Mouse (Mus musculus): ENCODE results near the gene Kcnip2. TPM values are rescaled to one million over a fixed set of nuclear protein-coding genes. Genes with fewer than 3 reads are reported as not detected.

The Kcnip2 gene
- polyA plus RNA-seq (2017; shearing (Covaris generic)): 10 to 100 TPM in 1 of 2 experiments, 1 to 10 TPM in 1; 7.5 to 14.3 TPM

DNA sequence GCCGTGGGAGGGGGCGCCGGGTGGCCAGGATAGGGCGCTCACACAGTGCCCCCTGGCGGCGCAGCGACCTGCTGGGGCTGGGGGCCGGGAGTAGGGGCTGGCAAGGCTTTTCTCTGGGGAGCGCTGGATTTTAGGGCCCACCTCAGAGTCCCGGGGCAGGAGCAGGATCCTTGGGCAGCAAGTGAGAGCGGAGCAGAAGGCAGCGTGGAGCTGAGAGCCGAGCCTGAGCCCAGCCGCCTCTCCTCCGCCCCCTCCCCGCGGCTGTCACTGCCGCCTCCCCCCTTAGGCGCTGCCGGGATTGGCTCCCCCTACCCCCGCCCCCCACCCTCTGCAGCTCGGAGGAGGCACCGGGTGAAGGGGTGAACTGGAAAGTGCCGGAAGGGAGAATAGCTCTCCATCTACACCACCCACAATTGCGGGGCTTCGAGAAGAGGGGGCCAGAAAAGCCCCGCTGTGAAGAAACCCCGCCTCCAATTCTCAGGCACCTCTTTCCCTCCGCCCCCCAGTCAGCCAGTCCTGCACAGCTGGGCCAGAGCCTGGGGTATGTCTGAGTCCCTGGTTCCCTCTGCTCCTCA lies at the start of gene Kcnip2:
Gene Kcnip2, minus strand, starts transcription at position 231 of the 575 bp plus-strand sequence.

DNA sequence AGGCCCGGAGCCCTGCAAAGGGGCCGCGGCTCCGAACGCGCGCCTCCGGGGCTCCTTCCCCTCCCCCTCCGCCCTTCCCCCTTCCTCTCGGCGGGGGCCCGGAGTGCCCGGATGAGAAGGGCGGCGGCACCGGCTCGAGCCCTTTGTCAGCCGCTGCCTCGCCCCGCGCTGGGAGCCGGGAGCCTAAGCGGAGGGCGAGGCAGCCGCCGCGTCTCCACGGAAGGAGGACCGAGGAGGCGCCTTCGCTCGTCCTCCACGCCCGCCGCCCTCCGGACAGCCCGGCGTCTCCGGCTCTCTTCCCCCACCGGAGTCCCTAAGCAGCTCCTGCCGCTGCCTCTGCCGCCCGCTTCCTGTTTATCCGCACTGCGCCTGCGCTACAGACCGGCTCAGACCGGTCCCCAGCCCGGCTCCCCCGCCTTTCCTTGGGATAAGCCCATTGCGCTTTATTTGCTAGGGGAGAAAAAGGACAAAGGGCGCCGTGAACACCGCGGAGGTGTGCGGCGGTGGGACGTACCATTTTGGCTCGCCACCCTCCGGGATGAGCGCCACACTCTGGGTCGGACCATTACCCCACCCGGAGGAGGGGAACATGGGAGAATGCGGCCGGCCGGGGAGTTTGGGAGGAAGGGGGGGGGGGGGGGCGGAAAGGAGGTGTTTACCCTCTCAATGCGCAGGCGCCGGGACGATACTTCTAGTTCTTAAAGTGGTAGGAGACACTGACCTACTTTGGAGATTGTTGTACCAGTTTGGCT lies 32.5 kb downstream of the Kcnip2 start, which contains the start of gene Mgea5:
Gene Mgea5, minus strand, starts transcription at position 657 of the 752 bp plus-strand sequence.

DNA sequence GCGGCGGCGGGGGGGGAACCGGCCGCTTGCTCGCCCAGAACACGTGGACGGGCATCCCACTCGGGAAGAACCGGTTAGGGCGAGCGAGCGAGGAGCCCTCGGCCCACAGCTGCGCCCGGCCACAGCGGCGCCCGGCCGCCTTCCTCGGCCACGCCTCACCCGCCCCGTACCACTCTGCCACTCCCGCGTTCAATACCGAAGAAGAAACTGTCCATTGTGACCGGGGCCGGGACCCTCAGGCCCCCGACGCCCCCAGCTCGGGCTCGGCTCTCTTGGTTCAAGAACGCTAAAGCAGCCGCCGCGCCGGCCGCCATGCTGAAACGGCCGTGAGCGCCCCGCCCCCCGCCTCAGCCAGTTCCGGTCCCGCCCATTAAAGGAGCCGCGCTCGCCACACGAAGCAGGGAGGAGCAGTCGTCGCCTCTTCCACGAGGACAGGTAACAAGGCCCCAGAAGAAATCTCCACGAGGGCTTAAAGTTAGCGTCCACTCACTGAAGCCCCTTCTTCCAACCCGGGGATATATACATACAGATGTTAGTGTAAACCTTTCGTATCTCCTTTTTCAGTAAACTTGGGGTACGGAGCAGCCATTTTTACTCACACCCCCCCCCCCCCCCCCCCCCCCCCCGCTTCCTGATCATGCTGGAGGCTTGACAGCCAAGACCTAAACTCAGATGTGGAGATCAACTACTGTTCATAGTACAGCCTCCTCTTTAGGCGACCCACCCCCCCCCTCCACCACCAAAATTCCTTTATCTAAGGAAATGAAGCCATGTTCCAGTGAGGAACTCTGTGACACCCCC lies 66.4 kb downstream of the Kcnip2 start, which contains the start of gene Npm3:
Gene Npm3, minus strand, starts transcription at position 349 of the 801 bp plus-strand sequence.

DNA sequence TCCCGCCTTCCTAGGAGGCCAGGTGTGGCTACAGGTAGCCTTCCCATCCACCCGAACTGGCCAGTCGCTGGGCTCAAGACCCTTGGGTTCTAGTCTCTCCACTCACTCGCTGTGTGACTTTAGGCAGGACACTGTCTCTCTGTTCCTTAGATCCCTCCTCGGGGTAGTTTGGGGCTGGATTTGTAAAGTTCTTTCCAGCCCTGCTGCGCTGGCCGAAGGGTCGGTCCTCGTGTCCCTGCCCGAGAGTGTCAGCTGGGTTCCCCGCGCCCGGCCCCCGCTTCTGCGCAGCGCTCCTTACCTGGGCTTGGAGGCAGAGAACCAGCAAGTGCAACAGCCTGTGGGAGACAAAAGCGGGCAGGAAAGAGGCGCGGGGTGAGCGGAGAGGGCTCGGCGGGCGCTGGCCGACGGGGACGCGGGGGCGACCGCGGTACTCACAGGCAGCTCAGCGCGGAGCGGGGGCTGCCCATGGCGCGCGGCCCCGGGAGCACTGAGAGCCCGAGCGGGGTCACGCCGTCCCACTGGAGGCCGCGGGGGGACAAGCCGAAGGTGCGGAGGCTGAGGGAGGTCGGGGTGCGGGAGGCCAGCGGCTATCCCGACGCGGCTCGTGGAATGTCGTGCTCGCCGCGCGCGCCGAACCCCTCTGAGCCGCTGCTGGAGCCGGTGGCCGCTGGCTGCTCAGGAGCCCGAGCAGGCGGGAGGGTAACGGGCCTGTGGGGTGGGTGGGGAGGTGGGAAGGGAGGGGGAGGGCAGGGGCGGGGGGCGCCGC lies 73.5 kb downstream of the Kcnip2 start, which contains the start of gene Fgf8:
Gene Fgf8, minus strand, starts transcription at position 698 of the 766 bp plus-strand sequence.

Other genes starting within 250 kb of the Kcnip2 start
- gene Fbxw4, start 155.7 kb downstream of the Kcnip2 start, polyA plus RNA-seq (2017; shearing (Covaris generic)): 10 to 100 TPM; 18.8 to 30.1 TPM
- gene Fgf8, start 73.1 kb downstream of the Kcnip2 start, polyA plus RNA-seq (2017; shearing (Covaris generic)): not detected
- 10 to 100 TPM; 28.6 to 32.8 TPM for gene Npm3, start 66.5 kb downstream of the Kcnip2 start, polyA plus RNA-seq (2017; shearing (Covaris generic))
- 100 to 1,000 TPM; 194 to 217 TPM for gene Mgea5, start 32.2 kb downstream of the Kcnip2 start, polyA plus RNA-seq (2017; shearing (Covaris generic))
- 10 to 100 TPM; 10.5 to 15.7 TPM for gene Armh3, start 182.4 kb upstream of the Kcnip2 start, polyA plus RNA-seq (2017; shearing (Covaris generic))
- gene Hps6, start 187.4 kb upstream of the Kcnip2 start, polyA plus RNA-seq (2017; shearing (Covaris generic)): 10 to 100 TPM; 14.9 to 16.5 TPM
- 10 to 100 TPM; 43.5 to 60.9 TPM for gene Pprc1, start 228.8 kb upstream of the Kcnip2 start, polyA plus RNA-seq (2017; shearing (Covaris generic))
- gene Ldb1, start 229.2 kb upstream of the Kcnip2 start, polyA plus RNA-seq (2017; shearing (Covaris generic)): 100 to 1,000 TPM; 232 to 298 TPM

Data from inflammation-experienced regulatory T-cells (primary cell).